Mouse (Mus musculus) ES-E14 (cell line): ENCODE measurements at regions not wholly inside any gene's neighbourhood (a gene's known extent, or its start where the extent isn't known, plus 50 kb on each side); places are given as distances from the start of the nearest gene placed in this dataset.

ENCODE experiments used
- HCFC1 ChIP-seq: IDR thresholded peaks from 2 replicates; pipeline ENCODE4 v1.6.1; 2012; ENCODE audit warnings: low read length, inconsistent platforms, borderline replicate concordance; ENCODE audit not compliant: insufficient read depth
- MAFK ChIP-seq: IDR thresholded peaks from 2 replicates; pipeline ENCODE4 v1.6.1; 2014; ENCODE audit warnings: mild to moderate bottlenecking, low read depth, low read length, inconsistent platforms; ENCODE audit not compliant: insufficient read depth

DNA sequence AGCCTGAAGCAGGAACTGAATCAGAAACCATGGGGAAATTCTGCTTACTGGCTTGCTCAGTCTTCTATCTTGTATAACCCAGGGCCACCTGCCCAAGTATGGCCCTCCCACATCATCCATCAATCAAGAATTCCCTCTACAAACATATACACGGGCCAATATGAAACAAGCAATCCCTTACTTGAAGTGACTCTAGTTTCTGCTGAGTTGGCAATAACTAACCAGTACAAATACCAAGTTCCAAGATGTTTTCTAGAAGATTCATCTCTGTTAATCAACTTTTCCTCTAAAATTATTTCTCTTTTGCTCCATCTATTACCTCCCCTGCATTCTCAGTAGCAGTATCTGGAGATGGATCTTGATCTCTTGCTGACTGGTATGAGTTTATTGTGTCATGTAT lies 274.4 kb upstream of the G2e3 start:
- TF ChIP-seq MAFK (peak; percentile 88), HCFC1 (no peak)
